Mouse (Mus musculus): ENCODE data around the gene Synm.
A peak's percentile ranks its signal among the peaks of the same experiment; 100 is the strongest.

The Synm gene

DNA sequence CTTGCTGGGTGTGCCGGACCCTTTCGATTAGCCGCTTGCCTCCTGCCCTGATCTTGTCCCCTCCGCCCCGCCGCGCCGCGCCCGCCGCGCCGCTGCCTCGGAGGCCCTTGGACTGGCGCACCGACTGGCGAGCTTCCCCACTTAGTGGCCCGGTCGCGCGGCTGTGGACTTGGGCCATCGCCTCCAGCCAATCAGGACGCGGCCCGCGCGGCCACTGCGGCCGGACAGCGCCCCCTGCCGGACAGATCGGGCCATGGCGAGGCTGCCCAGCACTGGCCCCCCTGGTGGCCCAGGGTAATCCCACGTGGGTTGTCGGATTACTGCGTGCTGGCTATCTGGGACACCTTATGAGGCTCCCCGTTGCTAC lies at the start of gene Synm:
Gene Synm (minus strand): TSS at position 114 of the 367 bp plus-strand sequence.
- DNase-seq (ENCODE audit: low spot score) = peak; percentile 98

GRCm38 (mm10) chr7:67803857-67804215 lies 44.3 kb upstream of the Synm start:
- DNase-seq (ENCODE audit: low spot score) = no peak

DNA sequence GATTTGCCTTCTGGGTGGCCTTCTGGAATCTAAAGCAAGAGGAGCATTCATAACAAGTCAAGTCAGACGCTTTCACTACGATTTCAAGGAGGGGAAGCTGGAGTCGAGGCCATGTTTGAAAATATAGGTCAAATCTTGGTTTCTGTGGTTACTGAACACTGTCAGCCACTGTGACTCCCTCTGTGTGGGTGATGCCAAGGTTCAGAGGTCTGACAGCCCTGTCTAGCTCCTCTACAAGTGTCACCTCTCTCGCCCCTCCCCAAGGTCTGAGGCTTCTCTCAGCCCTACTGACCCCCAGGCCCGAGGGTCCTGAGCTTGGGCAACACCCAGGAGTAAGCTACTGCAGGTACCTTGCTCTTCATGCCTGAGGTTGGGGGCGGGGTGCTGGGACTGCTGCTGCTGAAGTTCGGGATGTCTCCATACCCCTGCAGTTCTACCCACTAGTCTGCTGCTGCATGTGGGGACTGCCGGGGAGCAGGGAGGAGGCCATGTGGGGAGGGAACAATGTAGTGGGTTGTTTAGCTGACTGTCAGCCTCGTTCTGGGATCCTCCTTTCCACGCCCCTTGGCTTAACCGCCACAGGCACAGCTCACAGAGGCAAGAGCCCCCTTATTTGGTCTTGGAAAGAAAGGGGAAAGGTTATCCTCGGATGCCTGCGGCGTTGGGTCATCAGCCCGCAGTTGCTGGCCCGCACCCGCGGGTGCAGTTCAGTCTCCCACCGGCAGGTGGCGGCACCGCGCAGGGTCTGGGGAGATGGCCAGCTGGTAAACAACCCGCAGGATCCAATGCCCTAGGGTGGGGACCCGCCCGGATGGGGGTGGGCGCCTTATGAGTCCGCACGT lies 43.7 kb upstream of the Synm start:
- peak; percentile 94 for DNase-seq (ENCODE audit: low spot score)

DNA sequence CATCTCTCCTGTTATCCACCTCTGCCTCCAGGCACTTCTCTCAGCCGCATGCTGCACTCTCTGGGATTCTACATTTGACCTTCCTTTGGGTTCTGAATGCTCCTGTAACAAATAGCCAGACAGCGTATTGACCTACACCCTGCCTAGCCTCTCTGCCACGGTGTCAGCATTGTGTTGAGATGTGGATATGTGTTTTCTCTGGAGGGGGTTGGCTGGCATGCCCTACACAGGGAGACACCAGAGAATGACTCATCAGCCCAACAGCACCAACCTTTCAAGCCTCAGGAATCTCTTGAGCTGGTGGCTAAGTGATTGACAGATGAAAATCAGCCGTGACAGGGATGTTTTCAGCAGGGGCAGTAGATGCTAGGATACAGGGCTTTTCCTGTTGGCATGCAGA lies 41.5 kb upstream of the Synm start:
- DNase-seq (ENCODE audit: low spot score) = no peak

- no peak for DNase-seq (ENCODE audit: low spot score)
Observed at GRCm38 (mm10) chr7:67800547-67800946, 41.0 kb upstream of the Synm start.

GRCm38 (mm10) chr7:67798476-67798875 lies 38.9 kb upstream of the Synm start:
- no peak for DNase-seq (ENCODE audit: low spot score)

- no peak for DNase-seq (ENCODE audit: low spot score)
Observed at GRCm38 (mm10) chr7:67797065-67797464, 37.5 kb upstream of the Synm start.

- DNase-seq (ENCODE audit: low spot score) = no peak
Observed at GRCm38 (mm10) chr7:67793449-67793848, 33.9 kb upstream of the Synm start.

DNA sequence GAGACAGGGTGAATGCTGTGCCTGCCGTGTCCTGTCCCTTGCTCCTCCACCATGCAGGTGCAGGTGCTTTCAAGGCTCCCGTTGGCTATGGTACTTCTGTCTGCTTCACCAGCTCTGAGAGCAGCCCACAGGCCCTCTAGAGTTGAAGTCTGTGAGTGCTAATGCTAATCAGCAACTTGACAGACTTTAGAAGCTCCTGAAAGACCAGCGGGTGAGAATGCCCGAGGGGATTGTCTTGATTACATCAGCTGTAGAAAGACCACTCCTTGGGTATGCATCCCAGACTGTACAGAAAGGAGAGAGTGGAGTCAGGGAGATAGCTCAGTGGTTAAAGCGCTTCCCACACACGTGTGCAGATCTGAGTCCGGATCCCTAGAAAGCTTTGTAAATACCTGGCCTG lies 31.7 kb upstream of the Synm start:
- DNase-seq (ENCODE audit: low spot score) = no peak

DNA sequence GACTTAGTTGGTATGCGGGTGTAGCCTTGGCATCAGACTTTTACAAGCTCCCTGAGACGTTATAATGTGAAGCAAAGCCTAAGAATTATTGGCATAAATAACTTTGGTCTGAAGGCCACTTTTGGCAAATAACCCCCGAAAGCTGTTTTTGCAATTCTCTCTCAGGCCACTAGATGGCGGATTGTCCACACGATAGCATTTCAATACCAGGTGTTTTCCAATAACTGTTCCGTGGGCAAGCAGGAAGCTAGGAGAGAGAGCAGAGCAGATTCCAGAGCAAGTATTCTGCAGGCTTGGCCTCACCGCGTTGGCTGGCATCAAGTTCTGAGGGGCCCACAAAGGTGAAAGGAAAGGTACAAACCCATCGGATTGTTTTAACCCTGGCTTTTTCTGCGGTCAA lies 29.2 kb upstream of the Synm start:
- DNase-seq (ENCODE audit: low spot score) = peak; percentile 53

DNA sequence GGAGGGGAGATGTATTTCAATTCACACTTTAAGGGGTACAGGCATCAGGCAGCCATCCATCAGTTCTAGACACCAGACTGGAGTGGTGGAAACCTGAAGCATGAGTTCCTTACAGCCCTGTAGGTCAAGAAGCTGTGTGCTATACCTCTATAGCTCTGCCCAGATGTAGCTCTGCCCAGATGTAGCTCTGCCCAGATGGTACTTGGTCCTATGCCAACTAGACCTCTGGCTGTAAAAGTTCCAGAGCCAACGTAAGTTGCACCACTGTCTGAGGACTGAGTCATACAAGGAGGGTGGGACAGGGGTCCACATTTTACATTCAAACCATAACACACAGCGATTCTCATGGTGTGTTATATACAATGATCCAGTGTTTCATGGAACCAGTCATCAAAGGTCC lies 28.3 kb upstream of the Synm start:
- DNase-seq (ENCODE audit: low spot score) = no peak

- no peak for DNase-seq (ENCODE audit: low spot score)
Observed at GRCm38 (mm10) chr7:67776636-67777305, 17.2 kb upstream of the Synm start.

- no peak for DNase-seq (ENCODE audit: low spot score)
Observed at GRCm38 (mm10) chr7:67775623-67776022, 16.1 kb upstream of the Synm start.

GRCm38 (mm10) chr7:67772231-67772630 lies 12.7 kb upstream of the Synm start:
- no peak for DNase-seq (ENCODE audit: low spot score)

GRCm38 (mm10) chr7:67769487-67769886 lies 9.9 kb upstream of the Synm start:
- no peak for DNase-seq (ENCODE audit: low spot score)

DNA sequence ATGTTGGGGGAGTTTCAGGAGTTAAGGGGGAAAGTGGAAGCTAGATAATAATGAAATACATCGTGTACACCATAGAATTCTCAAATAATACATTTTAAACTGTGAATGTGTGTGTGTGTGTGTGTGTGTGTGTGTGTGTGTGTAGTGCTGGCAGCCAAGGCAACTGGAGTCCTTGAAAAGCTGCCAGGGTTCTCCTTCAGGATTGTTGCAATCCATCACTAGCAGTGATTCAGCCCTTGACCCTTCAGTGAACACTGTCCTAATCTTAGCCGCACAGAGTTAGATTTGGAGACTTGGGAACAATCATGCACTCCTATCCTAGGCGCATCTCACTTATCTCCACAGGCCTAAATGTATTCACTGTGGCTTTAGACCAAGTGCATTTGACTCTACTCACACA lies 8.6 kb upstream of the Synm start:
- no peak for DNase-seq (ENCODE audit: low spot score)

DNA sequence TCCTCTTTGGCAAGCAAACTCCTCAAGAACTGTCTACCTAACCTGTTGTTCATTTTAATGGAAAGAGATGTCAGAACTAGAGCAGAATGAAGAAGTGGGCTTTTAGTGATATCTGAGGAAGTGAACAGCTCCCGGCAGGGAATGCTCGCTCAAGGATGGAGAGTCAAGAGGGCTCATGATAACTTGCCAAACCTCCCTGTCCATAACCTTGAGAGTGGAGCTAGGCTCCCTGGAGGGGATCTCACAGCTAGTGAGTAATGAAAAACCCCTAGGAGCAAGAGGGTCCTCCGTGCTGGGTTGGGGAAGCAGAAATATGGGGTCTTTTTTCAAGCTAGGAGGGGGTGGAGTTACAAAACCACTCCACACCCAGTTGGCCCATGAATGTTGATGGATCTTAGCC lies 4.1 kb upstream of the Synm start:
- DNase-seq (ENCODE audit: low spot score) = no peak

GRCm38 (mm10) chr7:67758858-67759628 lies 499 bp downstream of the Synm start:
- DNase-seq (ENCODE audit: low spot score) = no peak

DNA sequence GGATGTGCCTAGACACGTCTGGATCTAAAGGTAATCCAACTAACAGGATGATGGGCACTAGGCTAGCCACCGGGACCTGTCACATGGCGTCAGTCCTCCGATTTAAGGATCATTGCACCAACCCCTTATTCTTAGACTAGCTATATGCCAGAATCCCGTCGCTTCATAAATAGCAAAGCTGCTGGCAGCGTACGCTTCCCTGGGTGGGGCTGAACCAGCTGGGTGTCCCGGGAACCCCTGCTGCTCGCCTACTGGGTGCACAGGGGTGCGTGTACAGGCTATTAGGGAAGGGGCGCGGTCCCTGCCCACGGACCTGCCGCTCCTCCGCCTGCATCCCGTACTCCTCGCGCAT lies 1.1 kb downstream of the Synm start:
- no peak for DNase-seq (ENCODE audit: low spot score)

- no peak for DNase-seq (ENCODE audit: low spot score)
Observed at GRCm38 (mm10) chr7:67756636-67757035, 2.9 kb downstream of the Synm start.

- DNase-seq (ENCODE audit: low spot score) = no peak
Observed at GRCm38 (mm10) chr7:67755366-67755765, 4.2 kb downstream of the Synm start.

GRCm38 (mm10) chr7:67754606-67755005 lies 4.9 kb downstream of the Synm start:
- no peak for DNase-seq (ENCODE audit: low spot score)
